Mouse (Mus musculus) forebrain, postnatal 0 days (tissue): Measurements from ENCODE around the gene Mmp14. TPM values are rescaled to one million over a fixed set of nuclear protein-coding genes. Genes with fewer than 3 reads are reported as not detected.

Source experiments
- ATAC-seq: fragments of 200-750 bp; cut with Nextera tagmentation; 2 replicates; pipeline ENCODE4 v1.8.0; 2017; ENCODE audit warnings: mild to moderate bottlenecking, moderate library complexity
- DNase-seq: peaks from one replicate; pipeline ENCODE4 v3.0.0-alpha.2; 2015
- H3K27ac ChIP-seq: fragments of 300-500 bp; sonication (generic); 2 replicates; pipeline ENCODE4 v1.5.1; 2014; ENCODE audit warnings: low read depth, mild to moderate bottlenecking, antibody characterized with exemption, low read length, moderate library complexity, mixed read lengths
- H3K27me3 ChIP-seq: fragments of 300-500 bp; sonication (generic); 2 replicates; pipeline ENCODE4 v1.6.1; 2014; ENCODE audit warnings: mild to moderate bottlenecking, low read length, mixed read lengths; ENCODE audit not compliant: insufficient read depth
- H3K36me3 ChIP-seq: fragments of 300-500 bp; sonication (generic); 2 replicates; pipeline ENCODE4 v1.6.1; 2014; ENCODE audit warnings: mild to moderate bottlenecking, moderate library complexity; ENCODE audit not compliant: insufficient read depth
- H3K4me1 ChIP-seq: fragments of 300-500 bp; sonication (generic); 2 replicates; pipeline ENCODE4 v1.6.1; 2014; ENCODE audit warnings: antibody characterized with exemption; ENCODE audit not compliant: insufficient read depth
- H3K4me2 ChIP-seq: fragments of 300-500 bp; sonication (generic); 2 replicates; pipeline ENCODE4 v1.6.1; 2014; ENCODE audit warnings: low read depth, mild to moderate bottlenecking, moderate library complexity
- H3K4me3 ChIP-seq: fragments of 300-500 bp; sonication (generic); 2 replicates; pipeline ENCODE4 v1.5.1; 2014; ENCODE audit warnings: low read depth, low read length, mixed read lengths
- H3K9ac ChIP-seq: fragments of 300-500 bp; sonication (generic); 2 replicates; pipeline ENCODE4 v1.6.1; 2014; ENCODE audit warnings: mild to moderate bottlenecking
- H3K9me3 ChIP-seq: fragments of 300-500 bp; sonication (generic); 2 replicates; pipeline ENCODE4 v1.6.1; 2016; ENCODE audit warnings: low read length
- CTCF ChIP-seq: sonication (generic); IDR thresholded peaks from 2 replicates; pipeline ENCODE4 v1.5.1; 2016; ENCODE audit warnings: antibody characterized with exemption, control low read depth, low read depth
- WGBS: fragments of 180-500 bp; shearing (Covaris S2); extraction: QIAGEN DNeasy Blood & Tissue Kit; methylation state at CpG from one replicate; pipeline ENCODE4 v1.1.7; 2014; 5-methylcytosine and 5-hydroxymethylcytosine counted together
- polyA plus RNA-seq: library from polyadenylated mRNA; unstranded; fragments of >200 nt; fragmentation: Nextera tagmentation; extraction: Ambion mirVana; gene quantifications from 2 replicates; pipeline ENCODE4 v1.2.1, GENCODE M21; 2015
- total RNA-seq: library from RNA; depleted of rRNA; stranded (reverse); fragments of >200 nt; gene quantifications from 2 replicates; pipeline ENCODE4 v1.2.3, GENCODE M21; 2014

Mmp14 gene
- total and polyA plus RNA-seq, 2 experiments from 2014 or later = 39.1 to 40.7 TPM

GRCm38 (mm10) chr14:54443712-54444618 is 12.6 kb downstream of the Mmp14 start:
- no peak for DNase-seq
- H3K27ac ChIP-seq = peak overlapping the region; percentile 64

GRCm38 (mm10) chr14:54445476-54445875 is 14.1 kb downstream of the Mmp14 start:
- Histone ChIP-seq H3K4me2 (no peak overlapping the region), H3K4me1 (no peaks in the 10 kb centered on the region), H3K27me3 (no peaks in the 10 kb centered on the region), H3K27ac (no peak overlapping the region), H3K9ac (no peak overlapping the region), H3K36me3 (no peaks in the 10 kb centered on the region), H3K4me3 (no peak overlapping the region), H3K9me3 (no peaks in the 10 kb centered on the region)
- no peak; the same call in 1 of the 2 replicates for ATAC-seq
- WGBS = 50% methylated on average over 3 of the region's 3 CpGs
- DNase-seq = no peak
- TF ChIP-seq CTCF = no peak

More at GRCm38 (mm10) chr14:54443712-54444618, 12.6 kb downstream of the Mmp14 start:
- H3K36me3 ChIP-seq = no peaks in the 10 kb centered on the region
- no peak overlapping the region for H3K9ac ChIP-seq
- WGBS = 65% methylated on average over 15 of the region's 15 CpGs
- peak; percentile 18; the same call in 1 of the 2 replicates for ATAC-seq
- no peak for TF ChIP-seq CTCF
- no peak overlapping the region for H3K4me3 ChIP-seq
- no peaks in the 10 kb centered on the region for H3K4me1 ChIP-seq
- no peaks in the 10 kb centered on the region for H3K9me3 ChIP-seq
- H3K4me2 ChIP-seq = no peak overlapping the region
- no peaks in the 10 kb centered on the region for H3K27me3 ChIP-seq

- H3K9me3 ChIP-seq = no peaks in the 10 kb centered on the region
- no peaks in the 10 kb centered on the region for H3K36me3 ChIP-seq
- no peak overlapping the region for H3K27ac ChIP-seq
- no peak for TF ChIP-seq CTCF
- no peaks in the 10 kb centered on the region for H3K27me3 ChIP-seq
- H3K9ac ChIP-seq = no peak overlapping the region
- no peaks in the 10 kb centered on the region for H3K4me1 ChIP-seq
- no peak overlapping the region for H3K4me3 ChIP-seq
- ATAC-seq = no peak
- no peak overlapping the region for H3K4me2 ChIP-seq
- DNase-seq = no peak
- 85% methylated on average over 9 of the region's 9 CpGs for WGBS
Observed at GRCm38 (mm10) chr14:54453566-54453965, 22.2 kb downstream of the Mmp14 start.

GRCm38 (mm10) chr14:54454669-54455528 is 23.5 kb downstream of the Mmp14 start:
- no peak overlapping the region for H3K9ac ChIP-seq
- H3K36me3 ChIP-seq = no peaks in the 10 kb centered on the region
- H3K4me3 ChIP-seq = no peak overlapping the region
- no peaks in the 10 kb centered on the region for H3K4me1 ChIP-seq
- H3K9me3 ChIP-seq = no peaks in the 10 kb centered on the region
- TF ChIP-seq CTCF = no peak
- WGBS = 84% methylated on average over 11 of the region's 11 CpGs
- no peak overlapping the region for H3K4me2 ChIP-seq
- DNase-seq (no peak), ATAC-seq (no peak)
- no peak overlapping the region for H3K27ac ChIP-seq
- no peaks in the 10 kb centered on the region for H3K27me3 ChIP-seq

- Histone ChIP-seq H3K36me3 (no peaks in the 10 kb centered on the region), H3K4me2 (no peak overlapping the region), H3K9me3 (no peaks in the 10 kb centered on the region), H3K27me3 (no peaks in the 10 kb centered on the region), H3K4me1 (no peaks in the 10 kb centered on the region), H3K27ac (no peak overlapping the region), H3K9ac (no peak overlapping the region), H3K4me3 (no peak overlapping the region)
- DNase-seq (no peak), ATAC-seq (no peak)
- TF ChIP-seq CTCF = no peak
- WGBS = 91% methylated on average over 14 of the region's 14 CpGs
Observed at GRCm38 (mm10) chr14:54457907-54458569, 26.6 kb downstream of the Mmp14 start.

- ATAC-seq (no peak), DNase-seq (no peak)
- WGBS = 79% methylated on average over 4 of the region's 4 CpGs
- Histone ChIP-seq H3K9ac (no peak overlapping the region), H3K4me3 (no peak overlapping the region), H3K27ac (no peak overlapping the region), H3K9me3 (no peaks in the 10 kb centered on the region), H3K4me2 (no peak overlapping the region), H3K36me3 (no peaks in the 10 kb centered on the region), H3K27me3 (no peaks in the 10 kb centered on the region), H3K4me1 (no peaks in the 10 kb centered on the region)
- no peak for TF ChIP-seq CTCF
Observed at GRCm38 (mm10) chr14:54462146-54462545, 30.7 kb downstream of the Mmp14 start.
